Mouse (Mus musculus) kidney, postnatal 0 days (tissue): ENCODE data around the gene Abhd12. TPM values are rescaled to one million over a fixed set of nuclear protein-coding genes. Genes with fewer than 3 reads are reported as not detected.
"Not testable (repeated sequence)": the region's sequence is repeated elsewhere in the genome, so short reads cannot be mapped to it uniquely, and the experiment has no call there.

Experiments
- ATAC-seq: fragments of 200-750 bp; cut with Nextera tagmentation; replicated peaks from 2 replicates; pipeline ENCODE4 v1.8.0; 2017; ENCODE audit warnings: low read depth, moderate number of reproducible peaks, moderate TSS enrichment, moderate library complexity; ENCODE audit not compliant: low FRiP score
- DNase-seq: peaks from one replicate; pipeline ENCODE4 v3.0.0-alpha.2; 2016; ENCODE audit warnings: low spot score
- H3K27ac ChIP-seq: fragments of 300-500 bp; sonication (generic); 2 replicates; pipeline ENCODE4 v1.5.1; 2014; ENCODE audit warnings: mild to moderate bottlenecking
- H3K27me3 ChIP-seq: fragments of 300-500 bp; sonication (generic); 2 replicates; pipeline ENCODE4 v1.6.1; 2014; ENCODE audit warnings: low read length, mixed read lengths; ENCODE audit not compliant: insufficient read depth
- H3K36me3 ChIP-seq: fragments of 300-500 bp; sonication (generic); 2 replicates; pipeline ENCODE4 v1.6.1; 2014; ENCODE audit warnings: low read length, mixed read lengths; ENCODE audit not compliant: insufficient read depth
- H3K4me1 ChIP-seq: fragments of 300-500 bp; sonication (generic); replicated peaks from 2 replicates; pipeline ENCODE4 v1.6.1; 2014; ENCODE audit warnings: antibody characterized with exemption, low read length, mixed read lengths; ENCODE audit not compliant: insufficient read depth
- H3K4me2 ChIP-seq: fragments of 300-500 bp; sonication (generic); 2 replicates; pipeline ENCODE4 v1.6.1; 2014; ENCODE audit warnings: mild to moderate bottlenecking, low read length, moderate library complexity, mixed read lengths
- H3K4me3 ChIP-seq: fragments of 300-500 bp; sonication (generic); replicated peaks from 2 replicates; pipeline ENCODE4 v1.5.1; 2014; ENCODE audit warnings: low read depth, low read length
- H3K9ac ChIP-seq: fragments of 300-500 bp; sonication (generic); 2 replicates; pipeline ENCODE4 v1.6.1; 2014; ENCODE audit warnings: low read depth, low read length
- H3K9me3 ChIP-seq: fragments of 300-500 bp; sonication (generic); replicated peaks from 2 replicates; pipeline ENCODE4 v1.6.1; 2016; ENCODE audit warnings: low read length, inconsistent platforms, mixed read lengths
- CTCF ChIP-seq: IDR thresholded peaks from 2 replicates; pipeline ENCODE4 v1.5.1; 2016; ENCODE audit warnings: antibody characterized with exemption, low read depth, mild to moderate bottlenecking, moderate library complexity
- WGBS: fragments of 180-500 bp; shearing (Covaris S2); extraction: QIAGEN DNeasy Blood & Tissue Kit; methylation state at CpG from one replicate; pipeline ENCODE4 v1.1.7; 2014; 5-methylcytosine and 5-hydroxymethylcytosine counted together
- polyA plus RNA-seq: library from polyadenylated mRNA; unstranded; fragments of >200 nt; fragmentation: Nextera tagmentation; extraction: Ambion mirVana; gene quantifications from 2 replicates; pipeline ENCODE4 v1.2.1, GENCODE M21; 2015

The Abhd12 gene
- polyA plus RNA-seq, 1 experiment from 2014 or later = 71.3 TPM

DNA sequence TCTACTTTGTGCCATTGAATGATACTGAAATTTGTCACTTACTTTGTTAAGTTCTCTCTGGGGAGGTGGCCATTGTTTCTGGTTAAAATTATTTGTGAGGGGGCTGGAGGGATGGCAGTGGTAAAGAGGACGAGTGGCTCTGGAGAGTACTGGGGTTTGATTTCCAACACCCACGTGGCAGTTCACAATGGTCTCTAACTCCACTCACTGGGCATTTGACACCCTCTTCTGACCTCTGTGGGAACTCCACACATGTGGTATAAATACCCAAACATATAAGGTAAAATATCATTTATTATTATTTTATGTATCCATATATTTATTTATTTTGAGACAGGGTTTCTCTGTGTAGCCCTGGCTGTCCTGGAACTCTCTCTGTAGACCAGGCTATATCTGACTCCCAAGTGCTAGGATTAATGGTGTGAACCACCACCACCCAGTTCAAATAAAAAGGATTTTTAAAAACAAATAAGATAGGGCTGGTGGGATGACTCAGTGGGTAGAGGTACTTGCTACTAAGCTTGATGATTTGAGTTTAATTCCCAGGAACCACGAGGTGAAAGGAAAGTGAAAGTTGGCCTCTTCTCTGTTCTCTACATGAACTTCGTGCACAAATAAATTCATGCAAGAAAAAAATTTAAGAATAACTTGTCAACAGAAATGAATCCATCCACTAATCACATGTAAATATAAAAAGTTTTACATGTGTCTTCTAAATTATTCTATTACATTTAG lies 10.4 kb upstream of the Abhd12 start:
- ATAC-seq (no peak), DNase-seq (no peak)
- H3K27ac ChIP-seq = no peak overlapping the region
- H3K4me2 ChIP-seq = no peak overlapping the region
- H3K9me3 ChIP-seq = no peaks in the 10 kb centered on the region
- no peaks in the 10 kb centered on the region for H3K4me1 ChIP-seq
- WGBS = 75% methylated on average over 4 of the region's 4 CpGs
- H3K9ac ChIP-seq = no peak overlapping the region
- no peak overlapping the region for H3K4me3 ChIP-seq
- no peak for TF ChIP-seq CTCF
- no peaks in the 10 kb centered on the region for H3K36me3 ChIP-seq
- no peaks in the 10 kb centered on the region for H3K27me3 ChIP-seq

DNA sequence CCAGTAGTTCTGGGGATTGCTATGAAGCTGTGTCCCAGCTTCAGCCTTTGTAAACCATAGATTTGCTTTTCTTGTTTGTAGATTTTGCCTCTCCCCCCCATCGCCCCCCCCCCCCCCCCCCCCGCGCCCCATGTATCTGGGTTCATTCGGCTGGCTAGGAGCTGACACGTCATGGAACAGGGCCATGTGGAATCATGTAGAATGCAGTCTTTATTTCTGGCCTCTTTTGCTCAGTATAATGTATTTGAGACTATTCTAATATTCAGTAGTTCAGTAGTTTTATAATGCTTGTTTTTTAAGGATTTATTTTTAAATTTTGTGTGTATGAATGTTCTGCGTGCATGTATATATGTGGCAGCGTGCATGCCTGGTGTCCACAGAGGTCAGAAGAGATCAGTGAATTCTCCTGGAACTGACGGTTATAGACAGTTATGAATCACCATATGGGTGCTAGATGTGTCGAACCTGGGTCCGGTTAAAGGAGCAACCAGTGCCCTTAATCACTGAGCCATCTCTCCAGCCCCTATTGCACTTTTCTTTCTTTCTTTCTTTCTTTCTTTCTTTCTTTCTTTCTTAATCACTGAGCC lies 5.8 kb upstream of the Abhd12 start:
- Histone ChIP-seq H3K9me3 (no peaks in the 10 kb centered on the region), H3K4me3 (peak overlapping the region; percentile 64), H3K9ac (peak overlapping the region; percentile 56; the same call in 1 of the 2 replicates), H3K27me3 (no peaks in the 10 kb centered on the region), H3K4me1 (no peaks in the 10 kb centered on the region), H3K4me2 (peak overlapping the region; percentile 60), H3K27ac (no peak overlapping the region), H3K36me3 (no peaks in the 10 kb centered on the region)
- TF ChIP-seq CTCF = no peak
- no peak for ATAC-seq
- peak; percentile 28 for DNase-seq
- 38% methylated on average over 7 of the region's 10 CpGs for WGBS

DNA sequence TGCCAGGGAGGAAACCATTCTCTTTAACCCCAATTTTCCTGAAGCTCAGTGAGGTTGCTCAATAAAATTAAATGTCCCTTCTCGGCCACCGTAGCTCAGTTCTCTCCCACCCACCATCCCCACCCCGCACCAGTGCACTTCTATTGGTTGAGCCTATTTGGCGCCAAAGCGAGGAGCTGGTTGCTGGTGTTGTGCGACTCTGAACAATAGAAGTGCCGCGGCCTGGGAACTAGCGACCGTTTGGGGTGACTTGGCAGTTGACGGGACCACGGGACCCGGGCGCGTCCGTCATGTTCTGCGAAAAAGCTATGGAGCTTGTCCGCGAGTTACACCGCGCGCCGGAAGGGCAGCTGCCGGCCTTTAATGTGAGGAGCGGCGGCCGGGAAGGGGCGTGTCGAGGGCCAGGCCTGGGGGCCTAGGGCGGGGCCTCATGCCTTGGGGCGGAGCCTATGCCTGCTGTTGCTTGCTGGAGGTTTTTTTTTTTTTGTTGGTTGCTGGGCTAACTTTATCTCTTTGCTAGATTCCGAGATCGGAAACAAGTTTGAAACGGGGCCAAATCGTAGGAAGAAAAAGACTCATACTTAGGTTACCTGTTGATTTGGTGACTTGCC lies 5.0 kb upstream of the Abhd12 start:
- Histone ChIP-seq H3K4me3 (peak overlapping the region; percentile 64), H3K9ac (peak overlapping the region; percentile 56), H3K4me2 (peak overlapping the region; percentile 60), H3K9me3 (no peaks in the 10 kb centered on the region), H3K27ac (peak overlapping the region; percentile 78), H3K4me1 (no peaks in the 10 kb centered on the region), H3K27me3 (no peaks in the 10 kb centered on the region), H3K36me3 (no peaks in the 10 kb centered on the region)
- ATAC-seq (peak; percentile 95), DNase-seq (peak; percentile 97)
- WGBS = under 1% methylated on average over 35 of the region's 35 CpGs
- TF ChIP-seq CTCF = no peak

DNA sequence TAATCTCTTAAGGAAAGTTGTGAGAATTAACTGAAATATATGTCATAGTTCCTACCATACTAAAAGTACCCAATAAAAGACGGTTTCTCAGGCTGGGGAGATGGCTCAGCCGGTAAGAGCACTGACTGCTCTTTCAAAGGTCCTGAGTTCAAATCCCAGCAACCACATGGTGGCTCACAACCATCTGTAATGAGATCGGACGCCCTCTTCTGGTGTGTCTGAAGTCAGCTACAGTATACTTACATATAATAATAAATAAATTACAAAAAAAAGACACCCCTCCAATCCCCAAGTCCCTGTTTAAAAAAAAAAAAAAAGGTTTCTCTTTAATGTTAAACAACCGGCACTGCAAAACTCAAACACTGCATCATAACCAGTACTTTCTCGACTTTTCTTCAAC lies 4.3 kb upstream of the Abhd12 start:
- not testable (repeated sequence) for H3K9me3 ChIP-seq, H3K27ac ChIP-seq, H3K9ac ChIP-seq, H3K36me3 ChIP-seq, H3K4me1 ChIP-seq, ATAC-seq, H3K27me3 ChIP-seq, DNase-seq, H3K4me3 ChIP-seq
- H3K4me2 ChIP-seq = peak overlapping the region; percentile 60
- 47% methylated on average over 6 of the region's 6 CpGs for WGBS

DNA sequence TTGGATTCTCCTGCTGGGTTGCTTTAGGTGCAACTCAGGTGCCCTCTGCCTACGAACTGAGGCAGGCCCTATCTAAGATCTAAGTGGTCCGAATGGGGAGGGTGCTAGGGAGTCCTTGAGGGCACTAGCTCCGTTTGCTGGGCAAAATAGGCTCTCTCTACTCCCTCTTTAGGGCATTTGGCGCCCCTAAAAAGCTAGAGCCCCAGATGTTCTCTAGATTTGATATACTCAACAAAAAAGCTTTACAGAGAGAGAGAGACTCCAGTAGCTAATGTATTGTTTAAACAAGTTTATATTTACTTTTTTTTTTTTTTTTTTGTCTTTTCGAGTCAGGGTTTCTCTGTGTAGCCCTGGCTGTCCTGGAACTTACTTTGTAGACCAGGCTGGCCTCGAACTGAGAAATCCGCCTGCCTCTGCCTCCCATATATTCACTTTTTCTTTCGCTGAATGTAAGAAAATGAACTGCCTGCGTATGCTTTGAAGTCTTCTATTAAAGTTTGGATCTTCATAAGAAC lies 452 bp upstream of the Abhd12 start, which contains the start of gene Gins1:
Gene Gins1 (plus strand): TSS at position 465 of the 515 bp plus-strand sequence.
- Histone ChIP-seq H3K27ac (peak within 1 kb of the TSS; percentile 88), H3K27me3 (no peaks in the 10 kb centered on the region), H3K36me3 (no peaks in the 10 kb centered on the region), H3K4me1 (0 out of 2 replicates have a peak, but pooled peaks cover 5% of the 10 kb centered on the region), H3K4me2 (peak within 1 kb of the TSS; percentile 90), H3K4me3 (peak within 1 kb of the TSS; percentile 81), H3K9ac (peak within 1 kb of the TSS; percentile 83), H3K9me3 (no peaks in the 10 kb centered on the region)
- ATAC-seq = no peak
- DNase-seq = no peak
- TF ChIP-seq CTCF = 0 out of 2 replicates have a peak, but pooled peaks have one; percentile 17
- 36% methylated on average over 9 of the region's 9 CpGs for WGBS

DNA sequence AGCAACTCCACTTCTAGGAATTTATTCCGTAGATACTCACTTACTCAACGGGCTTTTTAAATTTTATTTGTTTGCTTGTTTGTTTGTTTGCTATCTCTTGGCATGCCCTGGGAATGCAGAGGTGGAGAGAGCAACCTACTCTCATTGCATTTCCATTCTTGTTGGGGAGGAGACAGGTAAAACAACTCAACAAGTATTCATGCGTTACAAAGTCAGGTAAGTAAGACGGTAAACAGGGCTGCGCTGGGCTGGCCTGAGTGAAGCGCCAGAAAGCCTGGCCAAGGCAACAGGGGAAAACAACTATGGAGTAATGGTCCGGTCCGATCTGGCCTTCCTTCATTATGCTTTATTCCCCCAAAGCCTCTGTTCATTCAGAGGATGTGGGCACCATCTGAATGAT lies 2.2 kb downstream of the Abhd12 start:
- no peak for TF ChIP-seq CTCF
- no peaks in the 10 kb centered on the region for H3K27me3 ChIP-seq
- WGBS = 81% methylated on average over 8 of the region's 8 CpGs
- H3K27ac ChIP-seq = no peak overlapping the region
- ATAC-seq (no peak), DNase-seq (no peak)
- H3K9ac ChIP-seq = no peak overlapping the region
- H3K36me3 ChIP-seq = no peaks in the 10 kb centered on the region
- H3K4me2 ChIP-seq = no peak overlapping the region
- H3K9me3 ChIP-seq = no peaks in the 10 kb centered on the region
- no peak overlapping the region for H3K4me3 ChIP-seq
- H3K4me1 ChIP-seq = 0 out of 2 replicates have a peak, but pooled peaks cover 5% of the 10 kb centered on the region
